Mouse (Mus musculus) heart, postnatal 0 days (tissue): Measurements from ENCODE around the gene St5. TPM values are rescaled to one million over a fixed set of nuclear protein-coding genes. Genes with fewer than 3 reads are reported as not detected.

Experiments used
- ATAC-seq: fragments of 200-750 bp; cut with Nextera tagmentation; 2 replicates; pipeline ENCODE4 v1.8.0; 2017; ENCODE audit warnings: low read depth, moderate number of reproducible peaks, moderate library complexity; ENCODE audit not compliant: insufficient read depth
- DNase-seq: peaks from one replicate; pipeline ENCODE4 v3.0.0-alpha.2; 2016; ENCODE audit warnings: low spot score
- H3K27ac ChIP-seq: fragments of 300-500 bp; sonication (generic); 2 replicates; pipeline ENCODE4 v1.5.1; 2014; ENCODE audit warnings: low read depth, mild to moderate bottlenecking
- H3K27me3 ChIP-seq: fragments of 300-500 bp; sonication (generic); 2 replicates; pipeline ENCODE4 v1.6.1; 2014; ENCODE audit warnings: low read length, mixed read lengths; ENCODE audit not compliant: control insufficient read depth, insufficient read depth
- H3K36me3 ChIP-seq: fragments of 300-500 bp; sonication (generic); replicated peaks from 2 replicates; pipeline ENCODE4 v1.6.1; 2014; ENCODE audit warnings: low read length, mixed read lengths; ENCODE audit not compliant: control insufficient read depth, insufficient read depth
- H3K4me1 ChIP-seq: fragments of 300-500 bp; sonication (generic); 2 replicates; pipeline ENCODE4 v1.6.1; 2014; ENCODE audit warnings: antibody characterized with exemption; ENCODE audit not compliant: control insufficient read depth, insufficient read depth
- H3K4me2 ChIP-seq: fragments of 300-500 bp; sonication (generic); 2 replicates; pipeline ENCODE4 v1.6.1; 2014; ENCODE audit warnings: low read depth, mild to moderate bottlenecking, low read length, moderate library complexity
- H3K4me3 ChIP-seq: fragments of 300-500 bp; sonication (generic); 2 replicates; pipeline ENCODE4 v1.5.1; 2014; ENCODE audit warnings: low read depth, low read length
- H3K9ac ChIP-seq: fragments of 300-500 bp; sonication (generic); replicated peaks from 2 replicates; pipeline ENCODE4 v1.6.1; 2014; ENCODE audit warnings: low read depth, low read length, mixed read lengths
- H3K9me3 ChIP-seq: fragments of 300-500 bp; sonication (generic); replicated peaks from 2 replicates; pipeline ENCODE4 v1.6.1; 2016; ENCODE audit warnings: low read length; ENCODE audit not compliant: control insufficient read depth
- CTCF ChIP-seq: IDR thresholded peaks from 2 replicates; pipeline ENCODE4 v1.5.1; 2016; ENCODE audit warnings: antibody characterized with exemption, control low read depth, low read depth
- EP300 ChIP-seq: IDR thresholded peaks from 2 replicates; pipeline ENCODE4 v1.6.1; 2016; ENCODE audit warnings: antibody characterized with exemption, low read depth
- WGBS: fragments of 180-500 bp; shearing (Covaris S2); extraction: QIAGEN DNeasy Blood & Tissue Kit; methylation state at CpG from one replicate; pipeline ENCODE4 v1.1.7; 2014; 5-methylcytosine and 5-hydroxymethylcytosine counted together
- polyA plus RNA-seq: library from polyadenylated mRNA; unstranded; fragments of >200 nt; fragmentation: Nextera tagmentation; extraction: Ambion mirVana; gene quantifications from 2 replicates; pipeline ENCODE4 v1.2.1, GENCODE M21; 2015
- total RNA-seq: library from RNA; depleted of rRNA; stranded (reverse); fragments of >200 nt; gene quantifications from 2 replicates; pipeline ENCODE4 v1.2.3, GENCODE M21; 2014; ENCODE audit warnings: low replicate concordance

St5 gene
- total and polyA plus RNA-seq, 2 experiments from 2014 or later: 28.8 to 58.8 TPM

DNA sequence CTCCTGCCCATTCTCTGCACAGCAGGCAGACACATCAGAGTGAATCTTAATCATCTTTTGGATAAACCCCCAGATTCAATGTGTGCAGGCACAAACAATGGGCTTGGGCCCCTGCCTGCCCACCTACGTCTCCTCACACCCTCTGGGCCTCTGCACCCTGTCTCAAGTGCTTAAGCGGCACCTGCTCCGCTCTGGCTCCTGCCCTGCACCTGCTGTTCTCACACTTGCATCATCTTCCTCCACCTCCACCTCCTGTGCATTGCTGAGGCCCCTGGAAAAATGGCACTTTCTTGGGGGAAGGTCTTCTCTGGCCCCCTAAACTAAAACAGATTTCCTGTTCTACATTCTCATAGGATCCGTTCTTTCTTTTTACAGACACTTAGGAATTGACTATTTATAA, 169.5 kb downstream of the St5 start:
- Histone ChIP-seq H3K9ac (no peak overlapping the region), H3K4me2 (no peak overlapping the region), H3K4me3 (no peak overlapping the region), H3K9me3 (no peaks in the 10 kb centered on the region), H3K27me3 (no peaks in the 10 kb centered on the region), H3K27ac (no peak overlapping the region), H3K4me1 (peaks cover 13% of the 10 kb centered on the region), H3K36me3 (peaks cover 85% of the 10 kb centered on the region)
- no peak for TF ChIP-seq CTCF
- no peak for TF ChIP-seq EP300
- WGBS: 85% methylated on average over 4 of the region's 4 CpGs
- ATAC-seq (no peak), DNase-seq (no peak)

GRCm38 (mm10) chr7:109533129-109533528, 170.3 kb downstream of the St5 start:
- H3K9ac ChIP-seq: no peak overlapping the region

GRCm38 (mm10) chr7:109532691-109533090, 170.7 kb downstream of the St5 start:
- Histone ChIP-seq H3K4me1 (peaks cover 13% of the 10 kb centered on the region), H3K4me2 (no peak overlapping the region), H3K27me3 (no peaks in the 10 kb centered on the region), H3K9me3 (no peaks in the 10 kb centered on the region), H3K9ac (no peak overlapping the region), H3K27ac (no peak overlapping the region), H3K4me3 (no peak overlapping the region), H3K36me3 (peaks cover 79% of the 10 kb centered on the region)
- 50% methylated on average over 3 of the region's 3 CpGs for WGBS
- TF ChIP-seq EP300 (no peak), CTCF (no peak)
- DNase-seq: no peak
- no peak for ATAC-seq

More at GRCm38 (mm10) chr7:109533129-109533528, 170.3 kb downstream of the St5 start:
- ATAC-seq (no peak), DNase-seq (no peak)
- Histone ChIP-seq H3K4me3 (no peak overlapping the region), H3K27ac (no peak overlapping the region), H3K4me2 (no peak overlapping the region), H3K27me3 (no peaks in the 10 kb centered on the region), H3K36me3 (peaks cover 80% of the 10 kb centered on the region), H3K4me1 (peaks cover 13% of the 10 kb centered on the region), H3K9me3 (no peaks in the 10 kb centered on the region)
- 89% methylated on average over 4 of the region's 4 CpGs for WGBS
- no peak for TF ChIP-seq CTCF
- TF ChIP-seq EP300: no peak

DNA sequence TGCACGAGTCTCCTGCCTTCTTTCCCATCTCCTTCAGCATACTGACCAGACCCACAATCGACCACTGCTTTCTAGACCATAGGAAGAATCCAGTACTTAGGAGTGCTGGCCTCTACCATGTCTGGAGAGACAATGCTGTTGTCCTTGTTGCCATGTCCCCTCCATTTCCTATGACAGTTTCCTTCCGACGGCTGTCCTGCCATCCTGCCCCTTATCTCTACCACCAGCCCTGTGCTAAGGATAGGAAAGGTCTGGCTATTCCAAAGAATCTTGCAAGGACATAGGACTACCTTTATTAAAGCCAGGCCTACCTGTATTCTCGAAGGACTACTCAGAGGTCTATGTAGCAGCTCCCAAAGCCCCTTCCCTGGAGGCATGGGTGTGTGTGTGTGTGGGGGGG, 171.9 kb downstream of the St5 start:
- WGBS: 56% methylated on average over 5 of the region's 5 CpGs
- Histone ChIP-seq H3K27me3 (no peaks in the 10 kb centered on the region), H3K27ac (peak overlapping the region; percentile 16; the same call in 1 of the 2 replicates), H3K4me2 (no peak overlapping the region), H3K4me3 (no peak overlapping the region), H3K9ac (no peak overlapping the region), H3K4me1 (peaks cover 2% of the 10 kb centered on the region; the same call in 1 of the 2 replicates), H3K36me3 (peaks cover 80% of the 10 kb centered on the region), H3K9me3 (no peaks in the 10 kb centered on the region)
- DNase-seq (no peak), ATAC-seq (0 out of 2 replicates have a peak, but pooled peaks have one; percentile 22)
- no peak for TF ChIP-seq CTCF
- no peak for TF ChIP-seq EP300

DNA sequence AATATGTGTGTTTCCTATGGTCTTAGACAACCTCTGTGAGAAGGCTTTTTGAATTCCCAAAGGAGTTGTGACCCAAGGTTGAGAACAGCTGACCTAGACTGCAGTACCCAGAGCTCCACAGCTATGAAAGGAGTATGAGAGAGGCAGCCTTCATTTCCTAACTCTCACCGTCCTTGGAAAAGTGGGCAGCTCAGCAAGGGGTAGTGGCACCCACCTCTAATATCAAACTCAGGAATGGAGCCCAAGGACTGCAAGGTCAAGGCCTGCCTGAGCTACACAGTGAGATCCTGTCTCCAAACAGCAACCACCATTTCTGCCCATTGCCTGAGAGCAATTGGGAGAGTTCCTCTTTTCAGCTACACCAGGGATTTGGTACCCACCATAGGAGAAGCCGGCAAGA, 173.7 kb downstream of the St5 start:
- H3K36me3 ChIP-seq: peaks cover 84% of the 10 kb centered on the region
- no peak for TF ChIP-seq EP300
- TF ChIP-seq CTCF: no peak
- H3K4me1 ChIP-seq: no peaks in the 10 kb centered on the region
- no peak overlapping the region for H3K4me2 ChIP-seq
- DNase-seq (no peak), ATAC-seq (no peak)
- H3K27ac ChIP-seq: no peak overlapping the region
- WGBS: 79% methylated on average over 2 of the region's 2 CpGs
- H3K9me3 ChIP-seq: no peaks in the 10 kb centered on the region
- H3K27me3 ChIP-seq: no peaks in the 10 kb centered on the region
- no peak overlapping the region for H3K4me3 ChIP-seq
- no peak overlapping the region for H3K9ac ChIP-seq

GRCm38 (mm10) chr7:109528356-109528755, 175.0 kb downstream of the St5 start:
- Histone ChIP-seq H3K4me3 (no peak overlapping the region), H3K4me1 (no peaks in the 10 kb centered on the region), H3K9ac (no peak overlapping the region), H3K4me2 (no peak overlapping the region), H3K36me3 (peaks cover 84% of the 10 kb centered on the region), H3K27ac (no peak overlapping the region), H3K9me3 (no peaks in the 10 kb centered on the region), H3K27me3 (no peaks in the 10 kb centered on the region)
- 22% methylated on average over 3 of the region's 3 CpGs for WGBS
- peak; percentile 79 for ATAC-seq
- TF ChIP-seq CTCF: peak; percentile 83
- no peak for TF ChIP-seq EP300
- peak; percentile 65 for DNase-seq
